Mouse (Mus musculus) midbrain, embryonic 10.5 days (tissue): ENCODE measurements around the gene Esp36. TPM values are rescaled to one million over a fixed set of nuclear protein-coding genes. Genes with fewer than 3 reads are reported as not detected.
"Not testable (repeated sequence)": the region's sequence is repeated elsewhere in the genome, so short reads cannot be mapped to it uniquely, and the experiment has no call there.

Experiments used
- DNase-seq: peaks from one replicate; pipeline ENCODE4 v3.0.0-alpha.2; 2017; ENCODE audit warnings: low spot score
- H3K27ac ChIP-seq: fragments of 300-500 bp; sonication (generic); replicated peaks from 2 replicates; pipeline ENCODE4 v1.5.1; 2016; ENCODE audit warnings: mild to moderate bottlenecking
- H3K27me3 ChIP-seq: fragments of 300-500 bp; sonication (generic); 2 replicates; pipeline ENCODE4 v1.6.1; 2016; ENCODE audit warnings: low read depth, mild to moderate bottlenecking; ENCODE audit not compliant: poor library complexity, severe bottlenecking
- H3K36me3 ChIP-seq: fragments of 300-500 bp; sonication (generic); 2 replicates; pipeline ENCODE4 v1.6.1; 2016; ENCODE audit warnings: mild to moderate bottlenecking, moderate library complexity
- H3K4me1 ChIP-seq: fragments of 300-500 bp; sonication (generic); 2 replicates; pipeline ENCODE4 v1.6.1; 2016
- H3K4me3 ChIP-seq: fragments of 300-500 bp; sonication (generic); 2 replicates; pipeline ENCODE4 v1.5.1; 2016; ENCODE audit warnings: mild to moderate bottlenecking, moderate library complexity
- H3K9me3 ChIP-seq: fragments of 300-500 bp; sonication (generic); replicated peaks from 2 replicates; pipeline ENCODE4 v1.6.1; 2016; ENCODE audit warnings: mild to moderate bottlenecking
- WGBS: fragments of 180-500 bp; shearing (Covaris S2); methylation state at CpG from one replicate; pipeline ENCODE4 v1.1.7; 2016; 5-methylcytosine and 5-hydroxymethylcytosine counted together
- polyA plus RNA-seq: library from polyadenylated mRNA; unstranded; fragments of >200 nt; fragmentation: Nextera tagmentation; extraction: Ambion mirVana; gene quantifications from 2 replicates; pipeline ENCODE4 v1.2.1, GENCODE M21; 2016

Esp36 gene
- not detected in 2 replicates for polyA plus RNA-seq

- H3K9me3 ChIP-seq = peaks cover 9% of the 10 kb centered on the region; the same call in 1 of the 2 replicates
- no peaks in the 10 kb centered on the region for H3K36me3 ChIP-seq
- DNase-seq = no peak
- H3K27ac ChIP-seq = no peak within 1 kb of the TSS
- WGBS = 79% methylated on average over 2 of the region's 2 CpGs
- H3K27me3 ChIP-seq = no peaks in the 10 kb centered on the region
- H3K4me1 ChIP-seq = no peaks in the 10 kb centered on the region
- H3K4me3 ChIP-seq = no peak within 1 kb of the TSS
Observed at GRCm38 (mm10) chr17:38420085-38420484, at the start of gene Esp36. Esp36 (minus strand) TSS chr17:38420185.

- not testable (repeated sequence) for H3K4me1 ChIP-seq, H3K4me3 ChIP-seq, H3K27ac ChIP-seq, H3K36me3 ChIP-seq, DNase-seq, H3K27me3 ChIP-seq
- H3K9me3 ChIP-seq = peaks cover 10% of the 10 kb centered on the region; the same call in 1 of the 2 replicates
Observed at GRCm38 (mm10) chr17:38456206-38456605, 36.2 kb upstream of the Esp36 start.

- no peak overlapping the region for H3K4me3 ChIP-seq
- H3K9me3 ChIP-seq = peaks cover 12% of the 10 kb centered on the region; the same call in 1 of the 2 replicates
- DNase-seq = no peak
- no peaks in the 10 kb centered on the region for H3K27me3 ChIP-seq
- no peaks in the 10 kb centered on the region for H3K36me3 ChIP-seq
- H3K27ac ChIP-seq = no peak overlapping the region
- 90% methylated on average over 2 of the region's 2 CpGs for WGBS
- no peaks in the 10 kb centered on the region for H3K4me1 ChIP-seq
Observed at GRCm38 (mm10) chr17:38450688-38451087, 30.7 kb upstream of the Esp36 start.

GRCm38 (mm10) chr17:38406135-38406534, 13.8 kb downstream of the Esp36 start:
- WGBS = 84% methylated on average over 3 of the region's 3 CpGs
- Histone ChIP-seq H3K4me1 (no peaks in the 10 kb centered on the region), H3K27ac (no peak overlapping the region), H3K4me3 (no peak overlapping the region), H3K9me3 (peaks cover 15% of the 10 kb centered on the region), H3K36me3 (no peaks in the 10 kb centered on the region), H3K27me3 (no peaks in the 10 kb centered on the region)
- no peak for DNase-seq

GRCm38 (mm10) chr17:38391821-38392220, 28.2 kb downstream of the Esp36 start:
- 69% methylated on average over 2 of the region's 2 CpGs for WGBS
- Histone ChIP-seq H3K27ac (no peak overlapping the region), H3K27me3 (no peaks in the 10 kb centered on the region), H3K4me1 (no peaks in the 10 kb centered on the region), H3K9me3 (0 out of 2 replicates have a peak, but pooled peaks cover 8% of the 10 kb centered on the region), H3K4me3 (no peak overlapping the region), H3K36me3 (no peaks in the 10 kb centered on the region)
- DNase-seq = no peak

Other genes starting within 250 kb of the Esp36 start
- gene Olfr134, start 248.8 kb downstream of the Esp36 start, polyA plus RNA-seq = not detected in 2 replicates
- gene Olfr135, start 215.8 kb downstream of the Esp36 start, polyA plus RNA-seq = not detected in 2 replicates
- not detected in 2 replicates for gene Olfr138, start 159.2 kb downstream of the Esp36 start, polyA plus RNA-seq
- gene Olfr137, start 112.6 kb downstream of the Esp36 start, polyA plus RNA-seq = not detected in 2 replicates
- not detected in 2 replicates for gene Olfr136, start 90.4 kb downstream of the Esp36 start, polyA plus RNA-seq
- not detected in 2 replicates for gene Esp34, start 134.0 kb upstream of the Esp36 start, polyA plus RNA-seq
- not detected in 2 replicates for gene Esp31, start 219.3 kb upstream of the Esp36 start, polyA plus RNA-seq